In genomic region chr7:140953800-140954732, GRCm38 (mm10) we compare ENCODE assay signal across 9 mouse cellular contexts. TPM values are rescaled to one million over a fixed set of nuclear protein-coding genes. Genes with fewer than 3 reads are reported as not detected.
DNase-seq lines count a peak whose midpoint lies in the region; ATAC-seq and TF ChIP-seq lines count a peak whose summit lies in the region.
"Had no signal": no experiment of that assay in that cellular context is flagged by ENCODE, and none has a peak within 500 bp of the region (broad histone marks: within the 10 kb centered on the region; RNA-seq: fewer than 3 reads in every experiment).

No protein-coding gene starts in this region.

- H3K4me3 ChIP-seq in embryonic facial prominence, embryonic 14.5 days (ENCODE audit: low read depth, low read length), result peak overlapping the region; percentile 56
- peak overlapping the region; percentile 31; the same call in 1 of the 2 replicates for H3K4me3 ChIP-seq in midbrain, postnatal 0 days (ENCODE audit: low read depth, low read length)

- peak overlapping the region; percentile 71 for H3K9ac ChIP-seq in embryonic facial prominence, embryonic 14.5 days (ENCODE audit: low read depth, low read length)
- H3K9ac ChIP-seq in midbrain, postnatal 0 days (replicated peaks; ENCODE audit: low read length, poor library complexity, severe bottlenecking), result no peak overlapping the region

- H3K27me3 ChIP-seq in embryonic facial prominence, embryonic 14.5 days (replicated peaks; ENCODE audit: control insufficient read depth, insufficient read depth, low read length), result no peaks in the 10 kb centered on the region
- no peaks in the 10 kb centered on the region for H3K27me3 ChIP-seq in midbrain, postnatal 0 days (ENCODE audit: insufficient read depth, low read length)

- no peaks in the 10 kb centered on the region for H3K9me3 ChIP-seq in embryonic facial prominence, embryonic 14.5 days (ENCODE audit: control insufficient read depth, low read length)
- no peaks in the 10 kb centered on the region for H3K9me3 ChIP-seq in midbrain, postnatal 0 days (ENCODE audit: low read length)

- TF ChIP-seq CTCF in midbrain, postnatal 0 days (IDR thresholded peaks at IDR 0.05), result no peak

- WGBS in embryonic facial prominence, embryonic 14.5 days, result 50% methylated on average over 15 of the region's 15 CpGs
- 62% methylated on average over 15 of the region's 15 CpGs for WGBS in midbrain, postnatal 0 days

- peak; percentile 97 for DNase-seq in heart, adult 11 months
- no peak for DNase-seq in heart, postnatal 14 days
- no peak for DNase-seq in embryonic facial prominence, embryonic 14.5 days (ENCODE audit: low spot score)
- DNase-seq in kidney, postnatal 10 days, result peak; percentile 25
- no peak for DNase-seq in midbrain, postnatal 0 days (ENCODE audit: low spot score)
- no peak for DNase-seq in urinary bladder, postnatal 4 days (ENCODE audit: low spot score in 2 of 2)
- no peak for DNase-seq in left cerebral cortex, adult 9 months (ENCODE audit: low spot score in 2 of 2)

- intact Hi-C loops in heart, postnatal 14 days (cut with DNase I), result loop anchor here (2.0 kb wide), 1 partner anchor 13 kb away; the partner anchor contains the start of gene Pgghg

- no peak for ATAC-seq in embryonic facial prominence, embryonic 14.5 days (ENCODE audit: low read depth)
- no peak for ATAC-seq in midbrain, postnatal 0 days (ENCODE audit: low FRiP score)
- no peak for ATAC-seq in inflammation-experienced regulatory T-cells, adult 6 months

- H3K4me1 ChIP-seq in embryonic facial prominence, embryonic 14.5 days (ENCODE audit: control insufficient read depth, insufficient read depth, low read length), result peaks cover 41% of the 10 kb centered on the region
- no peaks in the 10 kb centered on the region for H3K4me1 ChIP-seq in midbrain, postnatal 0 days (ENCODE audit: insufficient read depth, low read length)

- H3K27ac ChIP-seq in embryonic facial prominence, embryonic 14.5 days (replicated peaks; ENCODE audit: low read depth, low read length), result peak overlapping the region; percentile 94
- no peak overlapping the region for H3K27ac ChIP-seq in midbrain, postnatal 0 days (ENCODE audit: low read depth, low read length)

- H3K4me2 ChIP-seq in embryonic facial prominence, embryonic 14.5 days (ENCODE audit: low read depth, low read length), result peak overlapping the region; percentile 79
- peak overlapping the region; percentile 46 for H3K4me2 ChIP-seq in midbrain, postnatal 0 days (ENCODE audit: low read depth, low read length, poor library complexity, severe bottlenecking)

- peaks cover 21% of the 10 kb centered on the region for H3K36me3 ChIP-seq in embryonic facial prominence, embryonic 14.5 days (ENCODE audit: control insufficient read depth, insufficient read depth, low read length)
- no peaks in the 10 kb centered on the region for H3K36me3 ChIP-seq in midbrain, postnatal 0 days (ENCODE audit: insufficient read depth, low read length)

RNA-seq across cellular contexts. Expression of gene Gm45717, which starts 1.7 kb away (rescaled TPM):
- not detected for total RNA-seq in heart, postnatal 14 days (2021)
- 0.89 TPM in 1 of 2 replicates, not detected in the other for polyA plus RNA-seq in embryonic facial prominence, embryonic 14.5 days (2014; fragmentation: Nextera tagmentation; extraction: Ambion mirVana)
- not detected in 2 replicates for total RNA-seq in midbrain, postnatal 0 days (2014; rRNA removed)
- 0.81 TPM in 1 of 2 replicates, not detected in the other for polyA plus RNA-seq in midbrain, postnatal 0 days (2015; fragmentation: Nextera tagmentation; extraction: Ambion mirVana)
- not detected for polyA plus RNA-seq in inflammation-experienced regulatory T-cells, adult 6 months (2017; shearing (Covaris generic))
- polyA plus RNA-seq: large intestine, adult 2 months had no signal

RNA-seq across cellular contexts. Expression of gene Ifitm2, which starts 1.7 kb away (rescaled TPM):
- 100 to 1,000 TPM; 130 TPM for total RNA-seq in heart, postnatal 14 days (2021)
- polyA plus RNA-seq in embryonic facial prominence, embryonic 14.5 days (2014; fragmentation: Nextera tagmentation; extraction: Ambion mirVana), result 1,406 and 1,438 TPM in 2 replicates
- total RNA-seq in midbrain, postnatal 0 days (2014; rRNA removed), result 66.6 and 79.1 TPM in 2 replicates
- polyA plus RNA-seq in midbrain, postnatal 0 days (2015; fragmentation: Nextera tagmentation; extraction: Ambion mirVana), result 200 and 218 TPM in 2 replicates
- 10 to 100 TPM; 60.0 to 93.0 (median 74.2) TPM for polyA plus RNA-seq in inflammation-experienced regulatory T-cells, adult 6 months (2017; shearing (Covaris generic))

RNA-seq across cellular contexts. Expression of gene Ifitm5, which starts 4.0 kb away (rescaled TPM):
- under 1 TPM; 0.38 to 0.80 TPM for total RNA-seq in heart, postnatal 14 days (2021)
- 108 and 179 TPM in 2 replicates for polyA plus RNA-seq in embryonic facial prominence, embryonic 14.5 days (2014; fragmentation: Nextera tagmentation; extraction: Ambion mirVana)
- 0.99 TPM in 1 of 2 replicates, not detected in the other for total RNA-seq in midbrain, postnatal 0 days (2014; rRNA removed)
- polyA plus RNA-seq in midbrain, postnatal 0 days (2015; fragmentation: Nextera tagmentation; extraction: Ambion mirVana), result 0.63 TPM in 1 of 2 replicates, not detected in the other
- polyA plus RNA-seq in inflammation-experienced regulatory T-cells, adult 6 months (2017; shearing (Covaris generic)), result under 1 TPM in 1 of 3 experiments, not detected in 2; 0.46 TPM

RNA-seq across cellular contexts. Expression of gene Pgghg, which starts 12.9 kb away (rescaled TPM):
- total RNA-seq in heart, postnatal 14 days (2021), result 1 to 10 TPM; 7.4 to 7.7 TPM
- polyA plus RNA-seq in embryonic facial prominence, embryonic 14.5 days (2014; fragmentation: Nextera tagmentation; extraction: Ambion mirVana), result 22.7 and 25.5 TPM in 2 replicates
- 7.8 and 10.5 TPM in 2 replicates for total RNA-seq in midbrain, postnatal 0 days (2014; rRNA removed)
- 4.3 and 4.4 TPM in 2 replicates for polyA plus RNA-seq in midbrain, postnatal 0 days (2015; fragmentation: Nextera tagmentation; extraction: Ambion mirVana)
- 10 to 100 TPM; 16.6 to 22.5 (median 18.2) TPM for polyA plus RNA-seq in inflammation-experienced regulatory T-cells, adult 6 months (2017; shearing (Covaris generic))

RNA-seq across cellular contexts. Expression of gene Ifitm1, which starts 13.0 kb away (rescaled TPM):
- total RNA-seq in heart, postnatal 14 days (2021), result 1 to 10 TPM; 3.1 to 4.2 TPM
- 63.4 and 76.6 TPM in 2 replicates for polyA plus RNA-seq in embryonic facial prominence, embryonic 14.5 days (2014; fragmentation: Nextera tagmentation; extraction: Ambion mirVana)
- total RNA-seq in midbrain, postnatal 0 days (2014; rRNA removed), result 9.7 and 16.3 TPM in 2 replicates
- polyA plus RNA-seq in midbrain, postnatal 0 days (2015; fragmentation: Nextera tagmentation; extraction: Ambion mirVana), result 14.6 and 21.2 TPM in 2 replicates
- polyA plus RNA-seq in inflammation-experienced regulatory T-cells, adult 6 months (2017; shearing (Covaris generic)), result 1 to 10 TPM in 1 of 3 experiments, under 1 TPM in 1, not detected in 1; 0.54 to 6.6 TPM

Comparison
In these comparisons a context has a peak if more than half of its experiments do, and no peak if none do; other contexts are left out.
1. DNase-seq: peak in heart, adult 11 months (single experiment) and kidney, postnatal 10 days (single experiment); none in heart, postnatal 14 days (0 of 2), embryonic facial prominence, embryonic 14.5 days (single experiment), midbrain, postnatal 0 days (single experiment), urinary bladder, postnatal 4 days (0 of 2) and left cerebral cortex, adult 9 months (0 of 2).
2. RNA of gene Ifitm5, which starts 4.0 kb away (polyA plus RNA-seq): 108 to 179 TPM in embryonic facial prominence, embryonic 14.5 days; 0.63 TPM in midbrain, postnatal 0 days and 0.46 TPM in inflammation-experienced regulatory T-cells, adult 6 months; every median in the first group is over 10 times any median in the second.